Mouse (Mus musculus) brain, embryonic 14.5 days (tissue): ENCODE data around the gene Blm. TPM values are rescaled to one million over a fixed set of nuclear protein-coding genes. Genes with fewer than 3 reads are reported as not detected.

Experiments
- DNase-seq: peaks from one replicate; pipeline ENCODE4 v3.0.0-alpha.2; 2011; ENCODE audit warnings: low read depth
- CTCF ChIP-seq: fragments of 200-500 bp; IDR thresholded peaks from 2 replicates; pipeline ENCODE4 v1.5.1; 2012; ENCODE audit warnings: inconsistent platforms, mild to moderate bottlenecking, moderate library complexity, borderline replicate concordance; ENCODE audit not compliant: insufficient read depth, insufficient read length; ENCODE audit errors: extremely low read depth
- POLR2A ChIP-seq: fragments of 200-500 bp; IDR thresholded peaks from 2 replicates; pipeline ENCODE4 v1.6.1; 2012; ENCODE audit warnings: mild to moderate bottlenecking, inconsistent platforms, borderline replicate concordance; ENCODE audit not compliant: poor library complexity, insufficient read depth, insufficient read length, severe bottlenecking; ENCODE audit errors: extremely low read depth
- polyA plus RNA-seq: library from polyadenylated mRNA; depleted of rRNA; stranded (reverse); fragments of >200 nt; gene quantifications from 2 replicates; pipeline ENCODE4 v1.2.3, GENCODE M21; 2012

Blm gene
- polyA plus RNA-seq, 1 experiment, result 11.7 TPM

- TF ChIP-seq CTCF, result no peak
- no peak for TF ChIP-seq POLR2A
- no peak for DNase-seq
Observed at GRCm38 (mm10) chr7:80489445-80489844, 45.5 kb downstream of the Blm start.

- TF ChIP-seq CTCF (no peak), POLR2A (no peak)
Observed at GRCm38 (mm10) chr7:80487239-80487638, 47.7 kb downstream of the Blm start.

GRCm38 (mm10) chr7:80480097-80480496 is 54.8 kb downstream of the Blm start:
- no peak for DNase-seq
- no peak for TF ChIP-seq POLR2A
- TF ChIP-seq CTCF, result no peak

More at GRCm38 (mm10) chr7:80487239-80487638, 47.7 kb downstream of the Blm start:
- no peak for DNase-seq

GRCm38 (mm10) chr7:80473837-80474236 is 61.1 kb downstream of the Blm start:
- no peak for DNase-seq
- no peak for TF ChIP-seq POLR2A
- TF ChIP-seq CTCF, result no peak

GRCm38 (mm10) chr7:80468851-80469250 is 66.1 kb downstream of the Blm start:
- no peak for DNase-seq
- no peak for TF ChIP-seq CTCF
- TF ChIP-seq POLR2A, result no peak

- no peak for DNase-seq
- TF ChIP-seq CTCF, result no peak
- TF ChIP-seq POLR2A, result no peak
Observed at GRCm38 (mm10) chr7:80467334-80467733, 67.6 kb downstream of the Blm start.

GRCm38 (mm10) chr7:80464831-80465230 is 70.1 kb downstream of the Blm start:
- no peak for DNase-seq
- TF ChIP-seq POLR2A, result no peak
- no peak for TF ChIP-seq CTCF

GRCm38 (mm10) chr7:80461891-80462290 is 73.0 kb downstream of the Blm start:
- TF ChIP-seq CTCF, result no peak
- no peak for TF ChIP-seq POLR2A
- no peak for DNase-seq

- no peak for DNase-seq
- no peak for TF ChIP-seq POLR2A
- TF ChIP-seq CTCF, result no peak
Observed at GRCm38 (mm10) chr7:80460892-80461291, 74.0 kb downstream of the Blm start.

- no peak for DNase-seq
- no peak for TF ChIP-seq CTCF
Observed at GRCm38 (mm10) chr7:80460199-80460598, 74.7 kb downstream of the Blm start.

- peak; percentile 16 for DNase-seq
- TF ChIP-seq POLR2A, result no peak
- TF ChIP-seq CTCF, result no peak
Observed at GRCm38 (mm10) chr7:80457831-80458343, 77.0 kb downstream of the Blm start.

- no peak for DNase-seq
Observed at GRCm38 (mm10) chr7:80457241-80457640, 77.7 kb downstream of the Blm start.

More at GRCm38 (mm10) chr7:80457241-80457640, 77.7 kb downstream of the Blm start:
- TF ChIP-seq POLR2A (no peak), CTCF (no peak)
